Mouse (Mus musculus) bone marrow, adult 2 months (tissue): ENCODE data around the gene Rgl3.

Experiments used
- CTCF ChIP-seq: fragments of 200-500 bp; IDR thresholded peaks from 2 replicates; pipeline ENCODE4 v1.5.1; 2011; ENCODE audit warnings: low read length, control low read depth; ENCODE audit not compliant: control insufficient read depth, insufficient read depth
- POLR2A ChIP-seq: fragments of 200-500 bp; IDR thresholded peaks from 2 replicates; pipeline ENCODE4 v1.6.1; 2011; ENCODE audit warnings: low read depth, mild to moderate bottlenecking, control low read depth, low read length, borderline replicate concordance; ENCODE audit not compliant: control insufficient read depth

- TF ChIP-seq CTCF (no peak), POLR2A (no peak)
Observed at GRCm38 (mm10) chr9:21938234-21938855, 50.9 kb downstream of the Rgl3 start.
